ENCODE assay signal across 17 mouse cellular contexts in the genomic region with DNA sequence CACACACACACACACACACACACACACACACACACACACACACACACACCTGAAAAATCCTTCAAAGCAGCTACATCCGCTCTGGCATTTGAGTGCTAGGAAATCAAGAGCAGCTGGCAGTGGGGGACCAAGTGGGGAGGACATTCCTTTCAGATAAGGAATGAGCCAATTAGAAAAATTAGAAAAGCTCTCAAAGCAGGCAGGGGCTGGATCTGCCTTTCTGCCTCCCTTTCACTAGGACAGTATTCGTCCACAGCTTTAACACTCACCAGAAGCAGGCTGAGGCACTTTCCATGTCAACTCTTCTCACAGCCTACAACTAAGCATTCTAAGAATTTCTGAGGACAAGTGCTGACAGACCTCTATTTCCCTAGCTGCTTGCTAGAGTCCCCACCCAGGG.
A peak's percentile ranks its signal among the peaks of the same experiment; 100 is the strongest.
DNase-seq lines count a peak whose midpoint lies in the region; ATAC-seq and TF ChIP-seq lines count a peak whose summit lies in the region.
"Had no signal": no experiment of that assay in that cellular context is flagged by ENCODE, and none has a peak within 500 bp of the region (broad histone marks: within the 10 kb centered on the region; RNA-seq: fewer than 3 reads in every experiment).

No protein-coding gene starts in this region.

- H3K9ac ChIP-seq in forebrain, embryonic 15.5 days (replicated peaks): no peak overlapping the region
- no peak overlapping the region for H3K9ac ChIP-seq in forebrain, embryonic 11.5 days (ENCODE audit: low read length)
- H3K9ac ChIP-seq in lung, embryonic 14.5 days: no peak overlapping the region
- H3K9ac ChIP-seq in midbrain, embryonic 14.5 days (replicated peaks; ENCODE audit: low read length): no peak overlapping the region
- H3K9ac ChIP-seq: liver, embryonic 14.5 days; neural tube, embryonic 12.5 days had no signal

- H3K4me1 ChIP-seq in forebrain, embryonic 15.5 days: peaks cover 5% of the 10 kb centered on the region; the same call in 1 of the 2 replicates
- H3K4me1 ChIP-seq in forebrain, embryonic 11.5 days (replicated peaks; ENCODE audit: control insufficient read depth, insufficient read depth, low read length): no peaks in the 10 kb centered on the region
- peaks cover 18% of the 10 kb centered on the region for H3K4me1 ChIP-seq in lung, embryonic 14.5 days (ENCODE audit: insufficient read depth)
- no peaks in the 10 kb centered on the region for H3K4me1 ChIP-seq in midbrain, embryonic 14.5 days (ENCODE audit: control insufficient read depth, insufficient read depth, low read length)
- H3K4me1 ChIP-seq: neural tube, embryonic 12.5 days had no signal

- H3K4me2 ChIP-seq in forebrain, embryonic 15.5 days (replicated peaks): no peak overlapping the region
- no peak overlapping the region for H3K4me2 ChIP-seq in forebrain, embryonic 11.5 days (ENCODE audit: low read depth, low read length, severe bottlenecking)
- H3K4me2 ChIP-seq in lung, embryonic 14.5 days: no peak overlapping the region
- no peak overlapping the region for H3K4me2 ChIP-seq in midbrain, embryonic 14.5 days (ENCODE audit: low read length)
- H3K4me2 ChIP-seq: neural tube, embryonic 12.5 days had no signal

- ATAC-seq in forebrain, embryonic 15.5 days (replicated peaks): no peak
- no peak for ATAC-seq in forebrain, embryonic 11.5 days (replicated peaks; ENCODE audit: low FRiP score)
- peak; percentile 80 for ATAC-seq in lung, embryonic 14.5 days (ENCODE audit: insufficient read depth)
- no peak for ATAC-seq in midbrain, embryonic 14.5 days (ENCODE audit: low FRiP score, low TSS enrichment)
- ATAC-seq: hindbrain, postnatal 0 days had no signal

- no peak for DNase-seq in forebrain, embryonic 11.5 days (ENCODE audit: low spot score)
- DNase-seq in lung, embryonic 14.5 days: peak; percentile 83
- DNase-seq in lung, adult 18-20 months: no peak
- DNase-seq in heart, postnatal 4 days: peak; percentile 24
- DNase-seq in adipocyte (ENCODE audit: low spot score): no peak
- DNase-seq in midbrain, embryonic 14.5 days: no peak
- DNase-seq: B cell, adult 2 months; cerebellum, adult 8-10 months; kidney, adult 18-20 months; layer of hippocampus, postnatal 36 days; left cerebral cortex, postnatal 4 days; right cerebral cortex, postnatal 14 days; thymus, postnatal 4 days had no signal

- no peaks in the 10 kb centered on the region for H3K9me3 ChIP-seq in forebrain, embryonic 15.5 days
- H3K9me3 ChIP-seq in forebrain, embryonic 11.5 days (ENCODE audit: control insufficient read depth, low read length): no peaks in the 10 kb centered on the region
- H3K9me3 ChIP-seq in lung, embryonic 14.5 days (ENCODE audit: low read depth, low read length): no peaks in the 10 kb centered on the region
- H3K9me3 ChIP-seq in midbrain, embryonic 14.5 days (ENCODE audit: control insufficient read depth, low read length): no peaks in the 10 kb centered on the region
- H3K9me3 ChIP-seq: neural tube, embryonic 12.5 days had no signal

- no peak overlapping the region for H3K4me3 ChIP-seq in forebrain, embryonic 15.5 days
- no peak overlapping the region for H3K4me3 ChIP-seq in forebrain, embryonic 11.5 days (ENCODE audit: low read depth, low read length)
- no peak overlapping the region for H3K4me3 ChIP-seq in lung, embryonic 14.5 days (ENCODE audit: low read depth, low read length)
- H3K4me3 ChIP-seq in midbrain, embryonic 14.5 days (replicated peaks; ENCODE audit: low read depth, low read length): no peak overlapping the region
- H3K4me3 ChIP-seq: neural tube, embryonic 12.5 days had no signal

- WGBS in forebrain, embryonic 15.5 days: 35% methylated on average over 2 of the region's 2 CpGs
- 56% methylated on average over 2 of the region's 2 CpGs for whole genome bisulfite sequencing in forebrain, embryonic 11.5 days
- 5% methylated on average over 2 of the region's 2 CpGs for WGBS in lung, embryonic 14.5 days
- WGBS in midbrain, embryonic 14.5 days: 65% methylated on average over 2 of the region's 2 CpGs

- TF ChIP-seq CTCF in lung, embryonic 14.5 days (IDR thresholded peaks at IDR 0.05; ENCODE audit: low read depth): no peak

- no peaks in the 10 kb centered on the region for H3K27me3 ChIP-seq in forebrain, embryonic 15.5 days
- H3K27me3 ChIP-seq in forebrain, embryonic 11.5 days (ENCODE audit: control insufficient read depth, insufficient read depth, low read length): no peaks in the 10 kb centered on the region
- no peaks in the 10 kb centered on the region for H3K27me3 ChIP-seq in lung, embryonic 14.5 days (ENCODE audit: insufficient read depth, low read length)
- H3K27me3 ChIP-seq in midbrain, embryonic 14.5 days (ENCODE audit: control insufficient read depth, insufficient read depth, low read length): no peaks in the 10 kb centered on the region
- H3K27me3 ChIP-seq: neural tube, embryonic 12.5 days had no signal

- H3K27ac ChIP-seq in forebrain, embryonic 15.5 days (replicated peaks): peak overlapping the region; percentile 27; the same call in 1 of the 2 replicates
- no peak overlapping the region for H3K27ac ChIP-seq in forebrain, embryonic 11.5 days (ENCODE audit: low read depth, low read length)
- H3K27ac ChIP-seq in lung, embryonic 14.5 days (ENCODE audit: low read depth): peak overlapping the region; percentile 68; the same call in 1 of the 2 replicates
- no peak overlapping the region for H3K27ac ChIP-seq in midbrain, embryonic 14.5 days (replicated peaks; ENCODE audit: low read depth, low read length)
- H3K27ac ChIP-seq: hindbrain, postnatal 0 days; liver, embryonic 14.5 days; neural tube, embryonic 12.5 days had no signal

- no peaks in the 10 kb centered on the region for H3K36me3 ChIP-seq in forebrain, embryonic 15.5 days
- H3K36me3 ChIP-seq in forebrain, embryonic 11.5 days (ENCODE audit: control insufficient read depth, insufficient read depth, low read length): no peaks in the 10 kb centered on the region
- H3K36me3 ChIP-seq in lung, embryonic 14.5 days (ENCODE audit: insufficient read depth): no peaks in the 10 kb centered on the region
- no peaks in the 10 kb centered on the region for H3K36me3 ChIP-seq in midbrain, embryonic 14.5 days (ENCODE audit: control insufficient read depth, insufficient read depth, low read length)
- H3K36me3 ChIP-seq: neural tube, embryonic 12.5 days had no signal

Comparison
In these comparisons a context has a peak if more than half of its experiments do, and no peak if none do; other contexts are left out.
1. H3K27ac ChIP-seq: peak in forebrain, embryonic 15.5 days (single experiment) and lung, embryonic 14.5 days (single experiment); none in forebrain, embryonic 11.5 days (single experiment) and midbrain, embryonic 14.5 days (single experiment).
2. DNase-seq: peak in lung, embryonic 14.5 days (single experiment) and heart, postnatal 4 days (single experiment); none in forebrain, embryonic 11.5 days (single experiment), lung, adult 18-20 months (0 of 2), adipocyte (single experiment) and midbrain, embryonic 14.5 days (single experiment).